22 mouse cellular contexts compared by ENCODE assay signal in the genomic region with DNA sequence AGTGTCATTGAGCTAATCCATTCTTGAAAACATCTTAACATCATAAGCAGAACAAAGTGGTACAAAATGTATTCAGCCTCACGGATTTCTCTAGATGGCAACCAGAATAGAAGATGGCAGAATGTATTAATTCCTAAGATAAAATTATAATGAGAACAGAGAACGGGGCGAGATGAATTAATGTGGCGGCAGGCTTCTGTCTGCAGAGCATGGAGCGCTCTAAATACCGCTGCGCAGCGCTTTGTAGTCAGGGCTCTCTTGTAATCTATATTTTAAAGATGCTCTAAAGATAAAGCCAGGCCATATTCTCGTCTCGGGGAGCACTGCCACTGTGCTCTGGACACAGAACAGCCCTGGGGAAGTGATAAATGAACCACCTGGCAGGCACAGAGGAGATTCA.
A peak's percentile ranks its signal among the peaks of the same experiment; 100 is the strongest.
DNase-seq lines count a peak whose midpoint lies in the region; ATAC-seq and TF ChIP-seq lines count a peak whose summit lies in the region.
"Had no signal": no experiment of that assay in that cellular context is flagged by ENCODE, and none has a peak within 500 bp of the region (broad histone marks: within the 10 kb centered on the region; RNA-seq: fewer than 3 reads in every experiment).

No protein-coding gene starts in this region.

- H3K4me3 ChIP-seq in forebrain, embryonic 13.5 days, result no peak overlapping the region
- no peak overlapping the region for H3K4me3 ChIP-seq in forebrain, embryonic 10.5 days
- no peak overlapping the region for H3K4me3 ChIP-seq in hindbrain, embryonic 14.5 days (replicated peaks; ENCODE audit: low read length)
- H3K4me3 ChIP-seq in hindbrain, embryonic 12.5 days, result no peak overlapping the region
- H3K4me3 ChIP-seq in neural tube, embryonic 15.5 days (replicated peaks), result no peak overlapping the region
- peak overlapping the region; percentile 9; the same call in 1 of the 2 replicates for H3K4me3 ChIP-seq in midbrain, embryonic 16.5 days (ENCODE audit: low read depth, low read length)
- no peak overlapping the region for H3K4me3 ChIP-seq in kidney, adult 2 months (ENCODE audit: insufficient read depth, low read depth, low read length)
- H3K4me3 ChIP-seq: gastrocnemius, adult 2 months; heart, embryonic 15.5 days; limb, embryonic 13.5 days; liver, embryonic 12.5 days had no signal

- H3K4me2 ChIP-seq in forebrain, embryonic 13.5 days, result no peak overlapping the region
- H3K4me2 ChIP-seq in hindbrain, embryonic 14.5 days (replicated peaks), result peak overlapping the region; percentile 19; the same call in 1 of the 2 replicates
- H3K4me2 ChIP-seq in hindbrain, embryonic 12.5 days (replicated peaks), result no peak overlapping the region
- peak overlapping the region; percentile 20; the same call in 1 of the 2 replicates for H3K4me2 ChIP-seq in neural tube, embryonic 15.5 days
- H3K4me2 ChIP-seq in midbrain, embryonic 16.5 days (ENCODE audit: low read length), result peak overlapping the region; percentile 49
- H3K4me2 ChIP-seq: heart, embryonic 15.5 days; limb, embryonic 13.5 days; liver, embryonic 12.5 days had no signal

- H3K9ac ChIP-seq in forebrain, embryonic 13.5 days, result no peak overlapping the region
- H3K9ac ChIP-seq in hindbrain, embryonic 14.5 days, result no peak overlapping the region
- H3K9ac ChIP-seq in hindbrain, embryonic 12.5 days, result no peak overlapping the region
- no peak overlapping the region for H3K9ac ChIP-seq in neural tube, embryonic 15.5 days (replicated peaks)
- H3K9ac ChIP-seq in midbrain, embryonic 16.5 days (ENCODE audit: low read depth, low read length), result peak overlapping the region; percentile 43; the same call in 1 of the 2 replicates
- H3K9ac ChIP-seq: heart, embryonic 15.5 days; limb, embryonic 13.5 days; liver, embryonic 12.5 days had no signal

- TF ChIP-seq CTCF in kidney, adult 2 months (conservative IDR thresholded peaks at IDR 0.05; ENCODE audit: insufficient read depth, insufficient read length, low read depth, low read length), result no peak

- no peak for DNase-seq in forebrain, embryonic 10.5 days (ENCODE audit: extremely low spot score, low spot score)
- no peak for DNase-seq in hindbrain, embryonic 14.5 days (ENCODE audit: low spot score)
- no peak for DNase-seq in neural tube, embryonic 10.5 days (ENCODE audit: extremely low spot score, low spot score)
- DNase-seq in kidney, adult 2 months, result no peak
- DNase-seq: adrenal gland, adult 8-10 months; cerebellum, adult 8-10 months; cerebellum, postnatal 36 days; gastrocnemius, adult 2 months; heart, postnatal 36 days; kidney, adult 8-10 months; lung, adult 18-20 months; lung, postnatal 10 days; right cerebral cortex, postnatal 14 days; thymus, postnatal 36 days had no signal

- H3K27ac ChIP-seq in forebrain, embryonic 13.5 days, result no peak overlapping the region
- no peak overlapping the region for H3K27ac ChIP-seq in forebrain, embryonic 10.5 days
- peak overlapping the region; percentile 26; the same call in 1 of the 2 replicates for H3K27ac ChIP-seq in hindbrain, embryonic 14.5 days
- no peak overlapping the region for H3K27ac ChIP-seq in hindbrain, embryonic 12.5 days
- 0 out of 2 replicates have a peak overlapping the region, but pooled peaks have one; percentile 9 for H3K27ac ChIP-seq in neural tube, embryonic 15.5 days (replicated peaks)
- H3K27ac ChIP-seq in midbrain, embryonic 16.5 days (ENCODE audit: low read length), result peak overlapping the region; percentile 13; the same call in 1 of the 2 replicates
- H3K27ac ChIP-seq in kidney, adult 2 months (ENCODE audit: insufficient read depth, low read depth, low read length), result no peak overlapping the region
- H3K27ac ChIP-seq: gastrocnemius, adult 2 months; heart, embryonic 15.5 days; limb, embryonic 13.5 days; liver, embryonic 12.5 days had no signal

- H3K9me3 ChIP-seq in forebrain, embryonic 13.5 days (replicated peaks), result no peaks in the 10 kb centered on the region
- no peaks in the 10 kb centered on the region for H3K9me3 ChIP-seq in forebrain, embryonic 10.5 days
- H3K9me3 ChIP-seq in hindbrain, embryonic 14.5 days (ENCODE audit: control insufficient read depth, low read length), result no peaks in the 10 kb centered on the region
- H3K9me3 ChIP-seq in hindbrain, embryonic 12.5 days (replicated peaks), result no peaks in the 10 kb centered on the region
- no peaks in the 10 kb centered on the region for H3K9me3 ChIP-seq in neural tube, embryonic 15.5 days (replicated peaks)
- no peaks in the 10 kb centered on the region for H3K9me3 ChIP-seq in midbrain, embryonic 16.5 days (replicated peaks; ENCODE audit: control insufficient read depth, low read length, poor library complexity, severe bottlenecking)
- H3K9me3 ChIP-seq: heart, embryonic 15.5 days; limb, embryonic 13.5 days; liver, embryonic 12.5 days had no signal

- ATAC-seq in forebrain, embryonic 13.5 days, result peak; percentile 50; the same call in 1 of the 2 replicates
- ATAC-seq in hindbrain, embryonic 14.5 days (ENCODE audit: low FRiP score), result no peak
- no peak for ATAC-seq in hindbrain, embryonic 12.5 days (ENCODE audit: low FRiP score)
- 0 out of 2 replicates have a peak, but pooled peaks have one; percentile 35 for ATAC-seq in neural tube, embryonic 15.5 days (ENCODE audit: low FRiP score)
- peak; percentile 81 for ATAC-seq in midbrain, embryonic 16.5 days
- ATAC-seq: activated CD4-positive, CD25-positive, alpha-beta regulatory T cell, adult 4 months; liver, embryonic 12.5 days had no signal

- H3K36me3 ChIP-seq in forebrain, embryonic 13.5 days (ENCODE audit: poor library complexity, severe bottlenecking), result no peaks in the 10 kb centered on the region
- H3K36me3 ChIP-seq in forebrain, embryonic 10.5 days (replicated peaks), result no peaks in the 10 kb centered on the region
- H3K36me3 ChIP-seq in hindbrain, embryonic 14.5 days (replicated peaks; ENCODE audit: control insufficient read depth, insufficient read depth), result no peaks in the 10 kb centered on the region
- H3K36me3 ChIP-seq in hindbrain, embryonic 12.5 days, result no peaks in the 10 kb centered on the region
- no peaks in the 10 kb centered on the region for H3K36me3 ChIP-seq in neural tube, embryonic 15.5 days
- H3K36me3 ChIP-seq in midbrain, embryonic 16.5 days (ENCODE audit: control insufficient read depth, insufficient read depth, low read length), result no peaks in the 10 kb centered on the region
- H3K36me3 ChIP-seq in kidney, adult 2 months (ENCODE audit: control insufficient read depth, insufficient read depth, low read length), result no peaks in the 10 kb centered on the region
- H3K36me3 ChIP-seq: heart, embryonic 15.5 days; limb, embryonic 13.5 days; liver, embryonic 12.5 days had no signal

- peaks cover 18% of the 10 kb centered on the region for H3K4me1 ChIP-seq in forebrain, embryonic 13.5 days
- no peaks in the 10 kb centered on the region for H3K4me1 ChIP-seq in forebrain, embryonic 10.5 days
- H3K4me1 ChIP-seq in hindbrain, embryonic 14.5 days (replicated peaks; ENCODE audit: control insufficient read depth, insufficient read depth, low read length), result 0 out of 2 replicates have a peak, but pooled peaks cover 2% of the 10 kb centered on the region
- no peaks in the 10 kb centered on the region for H3K4me1 ChIP-seq in hindbrain, embryonic 12.5 days
- peaks cover 14% of the 10 kb centered on the region for H3K4me1 ChIP-seq in neural tube, embryonic 15.5 days
- peaks cover 23% of the 10 kb centered on the region for H3K4me1 ChIP-seq in midbrain, embryonic 16.5 days (ENCODE audit: control insufficient read depth, insufficient read depth, low read length)
- H3K4me1 ChIP-seq in kidney, adult 2 months (ENCODE audit: control insufficient read depth, insufficient read depth, low read length), result no peaks in the 10 kb centered on the region
- H3K4me1 ChIP-seq: heart, embryonic 15.5 days; limb, embryonic 13.5 days; liver, embryonic 12.5 days had no signal

- WGBS in forebrain, embryonic 13.5 days, result 55% methylated on average over 10 of the region's 10 CpGs
- WGBS in forebrain, embryonic 10.5 days, result 91% methylated on average over 10 of the region's 10 CpGs
- WGBS in hindbrain, embryonic 14.5 days, result 47% methylated on average over 10 of the region's 10 CpGs
- 74% methylated on average over 10 of the region's 10 CpGs for whole genome bisulfite sequencing in hindbrain, embryonic 12.5 days
- whole genome bisulfite sequencing in neural tube, embryonic 15.5 days, result 52% methylated on average over 10 of the region's 10 CpGs
- WGBS in midbrain, embryonic 16.5 days, result 28% methylated on average over 10 of the region's 10 CpGs
- WGBS in kidney, adult 2 months, result 88% methylated on average over 10 of the region's 10 CpGs

- TF ChIP-seq POLR2A in kidney, adult 2 months (IDR thresholded peaks at IDR 0.05; ENCODE audit: low read depth, low read length), result no peak

- no peaks in the 10 kb centered on the region for H3K27me3 ChIP-seq in forebrain, embryonic 13.5 days
- no peaks in the 10 kb centered on the region for H3K27me3 ChIP-seq in forebrain, embryonic 10.5 days (ENCODE audit: poor library complexity, severe bottlenecking)
- H3K27me3 ChIP-seq in hindbrain, embryonic 14.5 days (ENCODE audit: control insufficient read depth, insufficient read depth, low read length), result no peaks in the 10 kb centered on the region
- no peaks in the 10 kb centered on the region for H3K27me3 ChIP-seq in hindbrain, embryonic 12.5 days
- H3K27me3 ChIP-seq in neural tube, embryonic 15.5 days (replicated peaks), result no peaks in the 10 kb centered on the region
- H3K27me3 ChIP-seq in midbrain, embryonic 16.5 days (ENCODE audit: control insufficient read depth, insufficient read depth, low read depth, low read length), result no peaks in the 10 kb centered on the region
- no peaks in the 10 kb centered on the region for H3K27me3 ChIP-seq in kidney, adult 2 months (replicated peaks; ENCODE audit: control insufficient read depth, insufficient read depth, low read length)
- H3K27me3 ChIP-seq: heart, embryonic 15.5 days; limb, embryonic 13.5 days; liver, embryonic 12.5 days had no signal

Comparison
In these comparisons a context has a peak if more than half of its experiments do, and no peak if none do; other contexts are left out.
1. H3K27ac ChIP-seq: peak in hindbrain, embryonic 14.5 days (single experiment), neural tube, embryonic 15.5 days (single experiment) and midbrain, embryonic 16.5 days (single experiment); none in forebrain, embryonic 13.5 days (single experiment), forebrain, embryonic 10.5 days (single experiment), hindbrain, embryonic 12.5 days (single experiment) and kidney, adult 2 months (single experiment).
2. H3K4me2 ChIP-seq: peak in hindbrain, embryonic 14.5 days (single experiment), neural tube, embryonic 15.5 days (single experiment) and midbrain, embryonic 16.5 days (single experiment); none in forebrain, embryonic 13.5 days (single experiment) and hindbrain, embryonic 12.5 days (single experiment).
3. ATAC-seq: peak in forebrain, embryonic 13.5 days (single experiment), neural tube, embryonic 15.5 days (single experiment) and midbrain, embryonic 16.5 days (single experiment); none in hindbrain, embryonic 14.5 days (single experiment) and hindbrain, embryonic 12.5 days (single experiment).